Mouse (Mus musculus) cerebellum, adult 2 months (tissue): ENCODE measurements at regions not wholly inside any gene's neighbourhood (a gene's known extent, or its start where the extent isn't known, plus 50 kb on each side); places are given as distances from the start of the nearest gene placed in this dataset.

Experiments used
- CTCF ChIP-seq: fragments of 200-500 bp; IDR thresholded peaks from 2 replicates; pipeline ENCODE4 v1.5.1; 2011; ENCODE audit warnings: low read depth, mild to moderate bottlenecking, control low read depth, low read length, moderate library complexity, borderline replicate concordance; ENCODE audit not compliant: insufficient read depth
- POLR2A ChIP-seq: fragments of 200-500 bp; IDR thresholded peaks from 2 replicates; pipeline ENCODE4 v1.6.1; 2011; ENCODE audit warnings: low read length, control low read depth, borderline replicate concordance; ENCODE audit not compliant: insufficient read depth

- TF ChIP-seq CTCF (no peak), POLR2A (no peak)
Observed at GRCm38 (mm10) chr10:117905666-117906266, 59.9 kb upstream of the Rap1b start.
